Mouse (Mus musculus): Measurements from ENCODE around the gene Fam168a.
"Not testable (repeated sequence)": the region's sequence is repeated elsewhere in the genome, so short reads cannot be mapped to it uniquely, and the experiment has no call there.

The Fam168a gene

GRCm38 (mm10) chr7:100706883-100707480, 547 bp downstream of the Fam168a start:
- DNase-seq (ENCODE audit: low spot score in 2 of 2) = peak in 1 of 2 experiments; percentile 20

- DNase-seq (ENCODE audit: low spot score in 2 of 2) = no peak
Measured at GRCm38 (mm10) chr7:100718741-100719140, 12.3 kb downstream of the Fam168a start.

- DNase-seq (ENCODE audit: low spot score in 2 of 2) = no peak
Measured at GRCm38 (mm10) chr7:100722268-100722667, 15.8 kb downstream of the Fam168a start.

GRCm38 (mm10) chr7:100723453-100724294, 17.2 kb downstream of the Fam168a start:
- no peak for DNase-seq (ENCODE audit: low spot score in 2 of 2)

- DNase-seq (ENCODE audit: low spot score in 2 of 2) = no peak
Measured at GRCm38 (mm10) chr7:100727538-100728085, 21.2 kb downstream of the Fam168a start.

GRCm38 (mm10) chr7:100729778-100730177, 23.3 kb downstream of the Fam168a start:
- no peak for DNase-seq (ENCODE audit: low spot score in 2 of 2)

GRCm38 (mm10) chr7:100732341-100733050, 26.1 kb downstream of the Fam168a start:
- no peak for DNase-seq (ENCODE audit: low spot score in 2 of 2)

GRCm38 (mm10) chr7:100733051-100733813, 26.8 kb downstream of the Fam168a start:
- no peak for DNase-seq (ENCODE audit: low spot score in 2 of 2)

GRCm38 (mm10) chr7:100734201-100734600, 27.8 kb downstream of the Fam168a start:
- no peak for DNase-seq (ENCODE audit: low spot score in 2 of 2)

GRCm38 (mm10) chr7:100734905-100735304, 28.5 kb downstream of the Fam168a start:
- DNase-seq (ENCODE audit: low spot score in 2 of 2) = not testable (repeated sequence)

GRCm38 (mm10) chr7:100736131-100736530, 29.7 kb downstream of the Fam168a start:
- DNase-seq (ENCODE audit: low spot score in 2 of 2) = no peak

GRCm38 (mm10) chr7:100744372-100744771, 37.9 kb downstream of the Fam168a start:
- no peak for DNase-seq (ENCODE audit: low spot score in 2 of 2)

GRCm38 (mm10) chr7:100750101-100750500, 43.7 kb downstream of the Fam168a start:
- no peak for DNase-seq (ENCODE audit: low spot score in 2 of 2)

GRCm38 (mm10) chr7:100758718-100759117, 52.3 kb downstream of the Fam168a start:
- no peak for DNase-seq (ENCODE audit: low spot score in 2 of 2)

- DNase-seq (ENCODE audit: low spot score in 2 of 2) = no peak
Measured at GRCm38 (mm10) chr7:100762726-100763125, 56.3 kb downstream of the Fam168a start.

- DNase-seq (ENCODE audit: low spot score in 2 of 2) = no peak
Measured at GRCm38 (mm10) chr7:100767568-100767967, 61.1 kb downstream of the Fam168a start.

GRCm38 (mm10) chr7:100768009-100768408, 61.6 kb downstream of the Fam168a start:
- DNase-seq (ENCODE audit: low spot score in 2 of 2) = no peak

GRCm38 (mm10) chr7:100769534-100770083, 63.2 kb downstream of the Fam168a start:
- no peak for DNase-seq (ENCODE audit: low spot score in 2 of 2)

GRCm38 (mm10) chr7:100770669-100771341, 64.4 kb downstream of the Fam168a start:
- DNase-seq (ENCODE audit: low spot score in 2 of 2) = no peak

- DNase-seq (ENCODE audit: low spot score in 2 of 2) = no peak
Measured at GRCm38 (mm10) chr7:100774189-100774588, 67.8 kb downstream of the Fam168a start.

- DNase-seq (ENCODE audit: low spot score in 2 of 2) = no peak
Measured at GRCm38 (mm10) chr7:100775810-100776209, 69.4 kb downstream of the Fam168a start.

Measured in frontal cortex, postnatal 25 days (tissue).